Mouse (Mus musculus): Measurements from ENCODE around the gene Eps15l1. TPM values are rescaled to one million over a fixed set of nuclear protein-coding genes. Genes with fewer than 3 reads are reported as not detected.

The Eps15l1 gene
- polyA plus RNA-seq, 1 experiment from 2014 or later = 51.9 TPM

DNA sequence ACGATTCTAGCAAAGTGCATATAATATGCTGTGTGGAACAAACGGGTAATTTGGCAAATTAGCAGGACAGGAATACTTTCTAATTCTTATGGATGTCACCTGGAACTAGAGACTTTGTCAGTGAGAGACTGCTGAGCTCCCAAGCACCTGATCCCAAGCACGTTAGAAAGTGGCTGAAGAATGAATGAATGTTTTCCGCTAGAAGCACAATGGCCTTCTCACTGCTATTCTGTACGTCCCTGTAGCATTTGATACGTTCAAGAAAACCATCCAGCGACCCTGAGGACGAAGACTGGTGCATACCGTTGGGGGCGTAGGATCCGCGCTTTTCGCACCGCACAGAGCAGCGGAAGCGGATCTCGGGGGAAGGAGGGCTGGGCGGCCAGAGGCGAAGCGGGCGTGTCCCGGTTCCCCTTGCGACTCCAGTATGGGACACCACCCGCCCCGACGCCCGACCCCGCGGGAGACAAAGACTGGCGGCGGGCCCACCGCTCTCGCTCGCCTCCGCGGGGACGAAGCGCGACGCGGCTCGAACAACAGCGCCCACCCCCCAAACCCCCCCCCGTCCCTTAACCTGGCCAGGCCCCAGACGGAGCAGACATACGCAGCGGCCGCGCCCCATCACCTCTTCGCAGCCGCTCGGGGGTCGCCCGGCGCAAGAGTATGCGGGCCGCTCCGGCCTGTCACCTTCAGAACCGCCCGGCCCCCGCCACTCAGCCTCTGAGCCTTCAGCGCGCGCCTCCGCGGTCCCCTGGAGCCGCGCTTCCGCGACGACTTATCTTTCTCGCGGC lies 494 bp downstream of the Eps15l1 start:
- WGBS = 1% methylated on average over 68 of the region's 73 CpGs
- H3K4me2 ChIP-seq (ENCODE audit: low read length) = peak overlapping the region; percentile 77
- peak overlapping the region; percentile 80 for H3K4me3 ChIP-seq (ENCODE audit: low read length)
- peak; percentile 65 for ATAC-seq
- H3K9me3 ChIP-seq (ENCODE audit: control insufficient read depth, low read length) = no peaks in the 10 kb centered on the region
- peaks cover 33% of the 10 kb centered on the region for H3K4me1 ChIP-seq (ENCODE audit: control insufficient read depth, insufficient read depth, low read depth, low read length)
- no peaks in the 10 kb centered on the region for H3K27me3 ChIP-seq (replicated peaks; ENCODE audit: control insufficient read depth, insufficient read depth, low read length)
- peak overlapping the region; percentile 87 for H3K9ac ChIP-seq (ENCODE audit: low read depth, low read length)
- H3K36me3 ChIP-seq (ENCODE audit: control insufficient read depth, insufficient read depth, low read length) = no peaks in the 10 kb centered on the region
- H3K27ac ChIP-seq (ENCODE audit: low read depth, low read length) = peak overlapping the region; percentile 84

DNA sequence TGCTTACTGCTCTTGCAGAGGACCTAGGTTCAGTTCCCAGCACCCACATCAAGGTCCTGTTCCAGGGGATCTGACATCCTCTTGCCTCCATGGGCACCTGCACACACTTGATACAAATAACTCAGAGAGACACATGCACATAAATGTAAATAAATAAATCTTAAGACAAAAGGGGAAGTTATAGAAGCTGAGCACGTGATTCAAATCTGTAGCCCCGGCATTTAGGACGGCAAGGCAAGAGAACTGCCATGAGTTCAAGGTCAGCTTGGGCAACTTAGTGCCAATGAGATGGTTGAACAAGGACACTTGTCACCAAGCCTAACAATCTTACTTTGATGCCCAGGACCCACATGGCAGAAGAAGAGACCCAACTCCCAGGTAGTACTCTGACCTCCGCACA lies 3.2 kb downstream of the Eps15l1 start:
- Histone ChIP-seq H3K9me3 (ENCODE audit: control insufficient read depth, low read length) (no peaks in the 10 kb centered on the region), H3K4me3 (ENCODE audit: low read length) (no peak overlapping the region), H3K27ac (ENCODE audit: low read depth, low read length) (no peak overlapping the region), H3K9ac (ENCODE audit: low read depth, low read length) (no peak overlapping the region), H3K4me2 (ENCODE audit: low read length) (no peak overlapping the region), H3K4me1 (ENCODE audit: control insufficient read depth, insufficient read depth, low read depth, low read length) (peaks cover 33% of the 10 kb centered on the region), H3K27me3 (replicated peaks; ENCODE audit: control insufficient read depth, insufficient read depth, low read length) (no peaks in the 10 kb centered on the region), H3K36me3 (ENCODE audit: control insufficient read depth, insufficient read depth, low read length) (no peaks in the 10 kb centered on the region)
- WGBS = 96% methylated on average over 4 of the region's 4 CpGs
- ATAC-seq = no peak

DNA sequence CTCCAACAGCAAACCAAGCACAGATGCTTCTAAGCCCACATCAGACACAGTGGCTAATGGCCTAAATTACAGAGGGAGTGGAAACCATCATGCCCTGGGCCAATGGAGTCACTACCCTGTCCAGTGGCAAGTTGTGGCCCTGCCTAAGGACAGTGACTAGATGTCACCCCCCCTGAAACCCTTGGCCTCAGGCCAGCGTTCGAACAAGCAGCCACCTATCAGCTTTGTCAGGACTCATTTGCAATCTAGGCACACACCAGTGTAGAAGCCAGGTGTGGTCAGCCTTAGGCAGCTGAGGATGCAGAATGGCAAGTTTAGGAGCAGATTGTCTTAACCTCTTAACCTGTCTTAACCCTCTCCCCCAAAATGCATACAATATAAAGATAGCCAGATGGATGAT lies 6.0 kb downstream of the Eps15l1 start:
- Histone ChIP-seq H3K36me3 (ENCODE audit: control insufficient read depth, insufficient read depth, low read length) (no peaks in the 10 kb centered on the region), H3K4me1 (ENCODE audit: control insufficient read depth, insufficient read depth, low read depth, low read length) (peaks cover 28% of the 10 kb centered on the region), H3K27ac (ENCODE audit: low read depth, low read length) (no peak overlapping the region), H3K4me3 (ENCODE audit: low read length) (no peak overlapping the region), H3K9me3 (ENCODE audit: control insufficient read depth, low read length) (no peaks in the 10 kb centered on the region), H3K9ac (ENCODE audit: low read depth, low read length) (no peak overlapping the region), H3K27me3 (replicated peaks; ENCODE audit: control insufficient read depth, insufficient read depth, low read length) (no peaks in the 10 kb centered on the region), H3K4me2 (ENCODE audit: low read length) (no peak overlapping the region)
- WGBS = 71% methylated on average over 2 of the region's 2 CpGs
- no peak for ATAC-seq

DNA sequence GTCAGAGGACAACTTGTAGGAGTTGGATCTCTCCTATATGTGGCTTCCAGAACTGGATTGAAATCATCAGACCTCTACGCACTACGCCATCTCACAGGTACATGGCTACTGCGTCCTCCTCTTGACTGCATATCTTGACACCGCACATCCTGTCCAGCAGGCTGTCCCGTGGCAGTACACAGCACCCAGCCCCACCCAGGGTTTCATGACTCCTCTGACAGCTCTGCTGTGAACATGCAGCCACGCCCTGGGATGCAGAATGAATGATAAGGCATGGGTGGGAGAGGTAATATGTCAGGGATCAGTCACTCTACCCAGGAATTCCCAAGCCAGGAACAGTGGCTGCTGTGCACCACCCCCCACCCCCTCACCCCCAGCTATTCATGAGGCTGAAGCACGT lies 7.4 kb downstream of the Eps15l1 start:
- WGBS = 93% methylated on average over 7 of the region's 7 CpGs
- peaks cover 19% of the 10 kb centered on the region for H3K4me1 ChIP-seq (ENCODE audit: control insufficient read depth, insufficient read depth, low read depth, low read length)
- H3K27ac ChIP-seq (ENCODE audit: low read depth, low read length) = no peak overlapping the region
- no peaks in the 10 kb centered on the region for H3K9me3 ChIP-seq (ENCODE audit: control insufficient read depth, low read length)
- no peak overlapping the region for H3K9ac ChIP-seq (ENCODE audit: low read depth, low read length)
- no peak overlapping the region for H3K4me3 ChIP-seq (ENCODE audit: low read length)
- H3K27me3 ChIP-seq (replicated peaks; ENCODE audit: control insufficient read depth, insufficient read depth, low read length) = no peaks in the 10 kb centered on the region
- ATAC-seq = no peak
- no peak overlapping the region for H3K4me2 ChIP-seq (ENCODE audit: low read length)
- no peaks in the 10 kb centered on the region for H3K36me3 ChIP-seq (ENCODE audit: control insufficient read depth, insufficient read depth, low read length)

DNA sequence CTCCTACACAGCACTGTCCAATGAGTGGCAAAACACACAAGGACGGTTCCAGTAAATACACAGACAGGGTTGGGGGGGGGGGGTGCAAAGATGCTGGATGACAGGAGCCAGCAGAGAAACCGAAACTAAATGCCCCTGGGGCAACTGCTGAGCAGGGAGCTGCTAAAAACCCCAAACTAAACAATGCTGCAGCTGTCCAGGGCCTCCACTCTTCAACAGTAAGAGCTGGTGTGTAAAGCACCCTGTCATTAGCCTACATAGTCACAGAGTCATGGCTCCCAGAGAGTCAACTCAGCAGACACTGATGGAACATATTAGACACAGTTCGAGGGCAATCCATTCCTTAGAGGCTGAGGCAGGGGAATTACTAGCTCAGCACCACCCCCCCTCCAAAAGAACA lies 11.8 kb downstream of the Eps15l1 start:
- no peaks in the 10 kb centered on the region for H3K9me3 ChIP-seq (ENCODE audit: control insufficient read depth, low read length)
- ATAC-seq = peak; percentile 43; the same call in 1 of the 2 replicates
- 56% methylated on average over 3 of the region's 3 CpGs for WGBS
- no peak overlapping the region for H3K27ac ChIP-seq (ENCODE audit: low read depth, low read length)
- no peaks in the 10 kb centered on the region for H3K36me3 ChIP-seq (ENCODE audit: control insufficient read depth, insufficient read depth, low read length)
- H3K4me1 ChIP-seq (ENCODE audit: control insufficient read depth, insufficient read depth, low read depth, low read length) = peaks cover 6% of the 10 kb centered on the region
- no peak overlapping the region for H3K4me3 ChIP-seq (ENCODE audit: low read length)
- no peak overlapping the region for H3K4me2 ChIP-seq (ENCODE audit: low read length)
- H3K9ac ChIP-seq (ENCODE audit: low read depth, low read length) = no peak overlapping the region
- H3K27me3 ChIP-seq (replicated peaks; ENCODE audit: control insufficient read depth, insufficient read depth, low read length) = no peaks in the 10 kb centered on the region

DNA sequence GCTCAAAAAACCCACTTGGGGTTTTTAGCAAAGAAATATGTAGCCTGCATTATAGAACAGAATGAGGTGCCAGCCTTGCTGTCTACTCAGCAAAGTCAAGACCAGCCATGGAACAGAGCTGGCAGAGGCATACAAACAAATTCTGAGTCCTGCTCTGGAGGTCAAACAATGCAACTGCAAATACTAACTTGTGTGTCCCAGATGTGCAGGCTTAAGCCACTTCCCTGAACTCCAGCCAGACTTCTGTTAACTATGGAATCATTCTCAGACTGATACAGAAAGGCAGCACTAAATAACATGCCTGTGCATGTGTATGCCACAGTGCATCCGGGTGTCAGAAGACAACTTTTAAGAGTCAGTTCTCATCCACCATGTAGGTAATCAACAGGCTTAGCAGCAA lies 13.4 kb downstream of the Eps15l1 start:
- no peak overlapping the region for H3K9ac ChIP-seq (ENCODE audit: low read depth, low read length)
- H3K27ac ChIP-seq (ENCODE audit: low read depth, low read length) = no peak overlapping the region
- no peak for ATAC-seq
- H3K36me3 ChIP-seq (ENCODE audit: control insufficient read depth, insufficient read depth, low read length) = no peaks in the 10 kb centered on the region
- peaks cover 6% of the 10 kb centered on the region for H3K4me1 ChIP-seq (ENCODE audit: control insufficient read depth, insufficient read depth, low read depth, low read length)
- H3K27me3 ChIP-seq (replicated peaks; ENCODE audit: control insufficient read depth, insufficient read depth, low read length) = no peaks in the 10 kb centered on the region
- no peak overlapping the region for H3K4me2 ChIP-seq (ENCODE audit: low read length)
- no peak overlapping the region for H3K4me3 ChIP-seq (ENCODE audit: low read length)
- 92% methylated on average over 1 of the region's 1 CpGs for WGBS
- no peaks in the 10 kb centered on the region for H3K9me3 ChIP-seq (ENCODE audit: control insufficient read depth, low read length)

DNA sequence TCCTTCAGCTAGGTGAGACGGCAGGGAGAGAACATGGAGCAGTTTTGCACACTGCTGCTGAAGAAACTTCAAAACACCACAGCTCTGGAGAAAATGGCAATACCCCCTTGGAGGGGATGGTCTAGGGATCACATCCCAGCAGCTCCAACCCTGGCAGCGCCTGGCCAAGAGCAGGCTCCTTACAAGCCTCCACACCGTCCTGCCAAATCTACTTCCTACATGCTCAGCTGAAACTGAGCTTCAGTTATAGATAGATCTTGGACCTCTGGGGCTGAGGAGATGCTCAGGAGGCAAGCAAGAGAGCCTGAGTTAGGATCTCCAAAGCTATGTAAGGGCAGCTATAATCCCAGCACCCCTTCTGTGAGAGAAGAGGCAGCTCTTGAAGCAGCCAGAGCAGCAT lies 18.3 kb downstream of the Eps15l1 start:
- Histone ChIP-seq H3K4me2 (ENCODE audit: low read length) (no peak overlapping the region), H3K9ac (ENCODE audit: low read depth, low read length) (no peak overlapping the region), H3K9me3 (ENCODE audit: control insufficient read depth, low read length) (no peaks in the 10 kb centered on the region), H3K4me3 (ENCODE audit: low read length) (no peak overlapping the region), H3K4me1 (ENCODE audit: control insufficient read depth, insufficient read depth, low read depth, low read length) (no peaks in the 10 kb centered on the region), H3K36me3 (ENCODE audit: control insufficient read depth, insufficient read depth, low read length) (peaks cover under 1% of the 10 kb centered on the region), H3K27me3 (replicated peaks; ENCODE audit: control insufficient read depth, insufficient read depth, low read length) (no peaks in the 10 kb centered on the region), H3K27ac (ENCODE audit: low read depth, low read length) (no peak overlapping the region)
- WGBS = 97% methylated on average over 3 of the region's 3 CpGs
- ATAC-seq = no peak

DNA sequence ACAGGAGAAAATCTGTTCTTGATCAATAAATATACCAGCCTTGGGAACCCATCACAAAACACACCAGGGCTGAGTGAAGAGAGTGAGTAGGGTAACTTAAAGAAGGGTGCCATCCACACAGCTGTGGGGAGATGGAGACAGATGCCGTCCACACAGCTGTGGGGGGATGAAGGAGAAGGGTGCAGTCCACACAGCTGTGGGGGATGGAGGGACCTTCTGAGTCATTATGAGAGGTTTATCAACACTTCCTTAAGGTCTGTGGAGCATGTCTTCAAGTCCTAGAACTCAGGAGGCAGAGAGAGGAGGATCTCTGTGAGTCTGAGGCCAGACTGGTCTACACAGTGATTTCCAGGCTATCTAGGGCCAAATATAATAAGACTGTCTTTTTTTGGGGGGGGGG lies 19.9 kb downstream of the Eps15l1 start:
- 92% methylated on average over 1 of the region's 1 CpGs for WGBS

DNA sequence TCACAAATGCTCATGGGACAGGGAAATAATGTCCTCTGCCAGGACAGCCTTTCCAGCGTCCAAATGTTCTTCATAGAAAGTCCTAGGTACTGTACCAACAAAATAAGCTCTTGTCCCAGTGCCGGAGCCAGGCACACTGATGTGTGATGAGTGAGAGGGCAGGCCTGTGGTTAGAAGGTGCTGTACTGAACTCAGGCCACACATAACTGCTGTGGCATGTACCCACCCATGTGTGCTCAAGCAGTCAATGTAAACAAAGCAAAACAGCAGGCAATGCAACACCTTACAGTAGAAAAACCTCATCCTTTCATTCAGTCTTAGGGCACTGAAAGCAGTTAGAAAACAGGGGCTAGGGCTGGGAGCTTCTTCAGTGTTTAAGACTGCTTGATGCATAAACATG lies 35.5 kb downstream of the Eps15l1 start:
- no peak overlapping the region for H3K9ac ChIP-seq (ENCODE audit: low read depth, low read length)
- no peak overlapping the region for H3K4me3 ChIP-seq (ENCODE audit: low read length)
- no peaks in the 10 kb centered on the region for H3K9me3 ChIP-seq (ENCODE audit: control insufficient read depth, low read length)
- H3K36me3 ChIP-seq (ENCODE audit: control insufficient read depth, insufficient read depth, low read length) = peaks cover 57% of the 10 kb centered on the region
- no peaks in the 10 kb centered on the region for H3K4me1 ChIP-seq (ENCODE audit: control insufficient read depth, insufficient read depth, low read depth, low read length)
- no peak for ATAC-seq
- H3K4me2 ChIP-seq (ENCODE audit: low read length) = no peak overlapping the region
- WGBS = 95% methylated on average over 2 of the region's 2 CpGs
- no peaks in the 10 kb centered on the region for H3K27me3 ChIP-seq (replicated peaks; ENCODE audit: control insufficient read depth, insufficient read depth, low read length)
- H3K27ac ChIP-seq (ENCODE audit: low read depth, low read length) = no peak overlapping the region

More for the DNA sequence above, 19.9 kb downstream of the Eps15l1 start:
- H3K4me2 ChIP-seq (ENCODE audit: low read length) = no peak overlapping the region
- H3K4me1 ChIP-seq (ENCODE audit: control insufficient read depth, insufficient read depth, low read depth, low read length) = no peaks in the 10 kb centered on the region
- no peak overlapping the region for H3K27ac ChIP-seq (ENCODE audit: low read depth, low read length)
- no peak overlapping the region for H3K4me3 ChIP-seq (ENCODE audit: low read length)
- H3K36me3 ChIP-seq (ENCODE audit: control insufficient read depth, insufficient read depth, low read length) = peaks cover 2% of the 10 kb centered on the region
- no peak for ATAC-seq
- H3K9me3 ChIP-seq (ENCODE audit: control insufficient read depth, low read length) = no peaks in the 10 kb centered on the region
- no peak overlapping the region for H3K9ac ChIP-seq (ENCODE audit: low read depth, low read length)
- H3K27me3 ChIP-seq (replicated peaks; ENCODE audit: control insufficient read depth, insufficient read depth, low read length) = no peaks in the 10 kb centered on the region

Data from hindbrain, embryonic 16.5 days (tissue).